Mouse (Mus musculus) adrenal gland, postnatal 14 days (tissue): Measurements from ENCODE around the gene I0C0044D17Rik. TPM values are rescaled to one million over a fixed set of nuclear protein-coding genes. Genes with fewer than 3 reads are reported as not detected.
A peak's percentile ranks its signal among the peaks of the same experiment; 100 is the strongest.

ENCODE experiments used
- DNase-seq: peaks from one replicate; pipeline ENCODE4 v3.0.0; 2021; ENCODE audit warnings: mixed read lengths
- total RNA-seq: library from RNA; stranded (reverse); gene quantifications from 2 replicates; pipeline ENCODE4 v1.2.3, GENCODE M21; 2021

The I0C0044D17Rik gene
- total RNA-seq, 1 experiment from 2014 or later: not detected

GRCm38 (mm10) chr4:98831726-98832125, 8.1 kb upstream of the I0C0044D17Rik start:
- DNase-seq: no peak

DNA sequence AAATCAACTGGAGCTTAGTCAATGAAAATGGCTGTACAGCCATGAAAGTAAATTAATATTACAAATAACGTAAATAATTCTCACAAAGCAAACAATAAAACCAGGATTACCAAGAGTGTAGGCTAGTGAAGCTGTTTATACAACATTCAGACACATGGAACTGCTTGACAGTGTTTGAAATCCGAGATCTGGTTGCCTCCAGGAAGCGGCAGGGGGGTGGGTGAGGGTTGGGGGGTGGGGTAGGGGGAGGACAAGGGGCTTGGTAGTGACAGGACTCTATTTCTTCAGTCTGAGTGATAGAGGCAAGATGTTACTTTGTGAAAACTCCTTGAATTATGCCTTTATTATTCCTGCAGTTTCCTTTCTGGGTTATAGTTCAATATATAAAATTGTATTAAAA, 3.1 kb upstream of the I0C0044D17Rik start:
- no peak for DNase-seq

DNA sequence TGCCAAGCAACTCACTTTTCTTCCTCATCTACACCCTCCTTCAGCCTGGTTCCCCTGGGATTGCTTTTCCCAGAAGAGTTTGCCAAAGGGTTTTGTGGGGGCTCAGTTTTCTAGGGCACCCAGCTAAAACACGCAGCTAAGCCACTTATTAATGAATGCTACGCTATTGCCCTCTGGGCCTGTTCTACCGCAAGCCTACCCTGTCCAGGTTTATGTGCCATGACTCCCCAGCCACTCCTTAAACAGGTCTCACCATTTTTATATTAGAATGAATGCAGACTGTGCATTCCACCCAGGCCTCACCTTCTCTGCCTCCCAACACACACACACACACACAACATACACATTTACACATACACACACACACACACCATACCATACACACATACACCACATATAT, 593 bp downstream of the I0C0044D17Rik start:
- no peak for DNase-seq

- no peak for DNase-seq
Observed at GRCm38 (mm10) chr4:98822478-98822877, 1.2 kb downstream of the I0C0044D17Rik start.

GRCm38 (mm10) chr4:98819216-98819755, 4.4 kb downstream of the I0C0044D17Rik start:
- DNase-seq: peak; percentile 60

DNA sequence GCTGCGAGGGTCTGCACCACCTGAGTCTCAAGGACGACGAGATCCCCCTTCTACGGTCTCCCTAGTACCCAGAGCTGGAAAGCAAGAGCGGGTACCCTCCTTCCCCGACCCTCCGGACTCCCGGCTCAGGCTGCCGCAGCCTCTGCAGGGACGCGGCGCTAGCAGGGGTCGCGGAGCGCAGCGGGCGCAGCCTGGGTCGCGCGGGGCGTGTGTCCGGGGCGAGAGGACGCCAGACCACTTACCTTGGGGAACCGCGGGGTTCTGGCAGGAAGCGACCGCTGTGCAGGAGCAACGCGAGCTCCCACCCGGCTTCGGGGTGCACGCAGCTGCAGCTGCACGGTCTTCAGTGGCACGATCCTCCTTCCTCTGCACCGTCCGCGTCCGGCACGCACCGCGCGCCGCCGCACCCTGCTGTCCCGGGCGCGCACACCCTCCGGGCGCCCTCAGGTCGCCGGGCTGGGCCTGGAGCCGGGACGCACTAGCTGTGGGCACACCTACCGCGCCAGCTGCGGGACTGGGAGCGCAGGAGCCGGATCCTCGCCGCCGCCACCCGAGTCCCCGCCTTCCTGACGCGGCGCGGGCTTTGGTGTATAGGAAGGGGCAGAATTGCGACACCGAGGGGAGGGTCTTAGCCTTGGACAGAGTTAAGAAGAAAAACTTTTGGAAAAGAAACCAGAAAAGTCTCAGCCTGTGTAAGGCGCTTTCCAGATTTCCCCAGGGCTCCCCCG, 6.3 kb downstream of the I0C0044D17Rik start, which contains the start of gene Kank4:
TSS of gene Kank4 (minus strand) at position 354 of the 728 bp plus-strand sequence.
- DNase-seq: peak; percentile 63

GRCm38 (mm10) chr4:98816807-98817183, 6.8 kb downstream of the I0C0044D17Rik start:
- peak; percentile 51 for DNase-seq

DNA sequence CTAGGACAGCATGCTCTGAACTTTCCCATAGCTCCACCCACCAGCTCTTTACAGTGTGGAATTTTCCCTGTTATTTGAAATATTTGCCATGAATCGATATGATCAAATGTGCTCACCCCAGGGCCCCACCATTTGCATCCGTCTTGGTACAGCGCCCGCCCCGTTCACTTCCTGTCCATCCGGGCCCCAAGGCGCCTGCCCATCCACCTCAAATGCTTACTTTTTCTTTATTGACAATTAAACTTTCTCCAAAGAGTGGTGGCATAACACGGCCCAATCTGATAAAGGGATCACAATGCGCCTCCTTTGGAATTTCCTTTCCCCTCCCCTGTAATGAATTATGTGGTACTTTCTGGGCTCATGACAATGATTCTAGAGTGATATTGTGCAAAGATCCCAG, 17.3 kb downstream of the I0C0044D17Rik start:
- no peak for DNase-seq

GRCm38 (mm10) chr4:98805291-98806048, 18.2 kb downstream of the I0C0044D17Rik start:
- no peak for DNase-seq

DNA sequence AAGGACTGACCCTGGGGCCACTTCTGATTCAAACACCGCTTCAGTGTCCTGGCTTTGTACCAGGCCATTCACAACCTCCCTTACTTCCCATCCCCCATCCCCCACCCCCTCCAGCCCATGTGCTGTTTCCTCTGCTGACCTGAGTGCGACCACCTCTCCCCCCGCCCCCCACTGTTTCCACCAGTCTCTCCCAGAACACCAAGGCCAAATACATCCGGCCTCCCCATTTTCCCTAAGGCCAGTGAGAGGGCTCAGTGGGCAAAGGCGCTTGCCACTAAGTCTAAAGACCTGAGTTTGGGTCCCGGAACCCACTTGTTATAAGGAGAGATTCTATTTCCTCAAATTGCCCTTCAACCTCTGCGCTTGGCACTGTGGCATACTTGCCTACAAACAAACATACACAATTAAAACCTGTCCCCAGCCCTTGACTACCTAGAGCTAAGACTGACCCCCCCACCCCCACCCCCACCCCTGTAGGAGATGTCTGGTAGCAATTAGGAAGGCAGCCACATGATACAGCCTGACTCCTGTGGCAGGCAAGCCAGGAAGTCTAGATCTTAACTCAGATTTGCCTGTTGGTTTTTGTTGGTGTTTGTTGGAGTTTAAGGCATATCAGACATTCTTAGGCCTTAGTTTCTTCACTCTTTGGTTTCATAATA, 19.0 kb downstream of the I0C0044D17Rik start:
- DNase-seq: no peak

- DNase-seq: no peak
Observed at GRCm38 (mm10) chr4:98801775-98802174, 21.9 kb downstream of the I0C0044D17Rik start.

- peak; percentile 46 for DNase-seq
Observed at GRCm38 (mm10) chr4:98800824-98801223, 22.8 kb downstream of the I0C0044D17Rik start.

DNA sequence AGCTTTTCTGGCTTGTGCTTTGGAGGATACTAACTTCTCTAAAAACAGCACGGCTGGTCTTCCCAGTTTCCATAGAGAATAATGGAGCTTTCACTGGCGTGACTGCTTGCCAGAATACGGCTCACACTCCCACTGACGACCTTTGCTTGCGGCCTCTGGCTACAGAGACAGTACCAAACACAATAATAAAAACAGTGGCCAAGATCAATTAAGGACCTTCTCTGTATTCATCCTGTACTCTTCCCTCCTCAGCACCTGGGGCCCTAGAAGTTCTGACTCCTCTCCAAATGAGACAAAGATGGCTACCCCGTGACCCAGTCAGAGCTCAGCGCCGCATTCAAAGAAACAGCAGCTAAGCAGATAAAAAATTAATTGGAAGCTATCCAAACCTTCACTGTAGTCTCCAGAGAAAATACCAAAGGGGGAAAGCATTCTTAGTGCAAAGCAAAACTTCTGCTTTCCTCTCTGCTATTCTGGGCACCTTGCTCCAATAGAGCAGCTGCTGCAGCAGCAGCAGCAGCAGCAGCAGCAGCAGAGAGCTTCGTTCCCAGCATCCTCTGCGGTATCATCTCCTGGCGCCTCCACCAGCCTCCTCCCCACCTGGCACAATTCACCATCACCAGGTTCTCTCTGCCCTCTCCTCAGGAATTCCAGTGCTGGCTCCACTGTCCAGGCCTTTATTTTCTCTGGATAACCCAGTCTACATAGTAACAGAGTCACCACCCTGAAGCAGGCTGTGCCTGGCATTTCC, 26.9 kb downstream of the I0C0044D17Rik start:
- DNase-seq: no peak

DNA sequence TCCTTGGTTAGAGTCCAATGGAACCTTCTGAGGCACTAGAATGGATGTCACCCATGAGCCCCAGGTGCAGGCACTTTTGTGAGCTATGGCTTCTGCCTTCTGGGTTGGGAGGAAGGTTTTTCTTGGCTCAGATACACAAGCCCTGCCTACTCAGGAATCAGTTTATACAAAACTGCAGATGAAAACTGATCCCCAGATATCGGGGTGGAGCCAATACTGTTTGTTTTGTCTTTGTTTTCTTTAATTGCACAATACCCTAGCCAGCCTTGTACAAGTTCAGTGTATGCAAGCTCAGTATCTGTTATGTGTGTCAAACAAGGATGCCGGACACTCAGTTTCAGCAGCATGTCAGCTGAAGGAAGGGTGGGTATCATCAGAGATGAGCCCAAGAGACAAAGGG, 28.4 kb downstream of the I0C0044D17Rik start:
- no peak for DNase-seq

DNA sequence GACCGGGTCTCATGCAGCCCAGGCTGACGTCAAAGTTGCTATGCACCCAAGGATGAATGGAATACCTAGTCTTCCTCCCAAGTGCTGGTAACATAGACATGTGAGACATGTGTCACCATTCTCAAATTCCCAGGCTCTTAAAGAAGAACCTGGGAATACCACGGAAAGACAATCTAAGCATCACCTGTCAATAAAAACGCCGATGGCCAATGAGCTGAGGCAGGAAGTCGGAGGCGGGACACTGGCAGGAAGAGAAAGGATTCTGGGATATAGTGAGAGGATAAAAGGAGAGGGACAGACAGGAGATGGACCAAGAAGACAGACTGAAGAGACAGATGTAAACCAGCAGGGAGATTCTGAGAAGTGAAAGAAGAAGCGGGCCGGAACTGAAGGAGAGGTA, 30.2 kb downstream of the I0C0044D17Rik start:
- no peak for DNase-seq

DNA sequence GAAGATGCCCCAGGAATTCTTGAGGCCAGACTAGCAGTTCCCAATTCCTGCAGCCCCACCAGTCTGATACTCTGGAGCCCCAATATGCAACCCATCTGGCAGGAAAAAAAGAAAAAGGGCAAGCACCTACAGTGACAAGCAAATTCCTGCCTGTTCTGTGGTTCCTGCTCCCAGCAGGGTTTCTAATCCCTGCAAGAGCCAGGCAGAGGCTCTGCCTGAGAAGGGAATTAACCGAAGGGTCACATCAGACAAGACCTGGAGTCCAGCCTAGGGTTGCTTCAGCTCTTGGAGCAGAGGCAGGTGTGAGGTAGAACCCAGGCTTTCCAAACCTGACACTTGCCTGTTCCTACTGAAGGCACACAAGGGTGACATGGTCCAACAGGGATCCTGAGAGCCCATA, 32.9 kb downstream of the I0C0044D17Rik start:
- DNase-seq: no peak

DNA sequence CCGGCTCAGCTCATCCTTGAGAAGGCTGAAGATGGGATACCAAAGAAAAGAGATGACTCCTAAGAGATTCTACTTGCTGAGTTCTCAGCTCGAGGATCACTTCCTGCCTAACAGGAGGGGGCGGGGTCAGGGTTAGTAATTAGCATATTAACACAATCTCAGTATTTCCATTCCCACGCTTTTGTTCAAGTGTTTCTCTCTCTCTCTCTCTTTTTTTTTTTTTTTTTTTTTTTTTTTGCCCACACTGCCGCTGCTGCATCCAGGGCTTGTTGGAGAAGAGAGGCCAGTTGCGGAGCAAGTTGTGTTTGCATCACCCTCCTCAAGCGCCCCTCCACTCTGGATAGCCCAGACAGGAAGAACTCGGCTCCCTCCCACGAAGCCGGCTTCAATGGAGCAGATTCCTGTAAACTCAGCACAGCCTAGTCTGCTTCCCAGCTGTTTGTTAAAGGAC, 33.8 kb downstream of the I0C0044D17Rik start:
- DNase-seq: no peak

DNA sequence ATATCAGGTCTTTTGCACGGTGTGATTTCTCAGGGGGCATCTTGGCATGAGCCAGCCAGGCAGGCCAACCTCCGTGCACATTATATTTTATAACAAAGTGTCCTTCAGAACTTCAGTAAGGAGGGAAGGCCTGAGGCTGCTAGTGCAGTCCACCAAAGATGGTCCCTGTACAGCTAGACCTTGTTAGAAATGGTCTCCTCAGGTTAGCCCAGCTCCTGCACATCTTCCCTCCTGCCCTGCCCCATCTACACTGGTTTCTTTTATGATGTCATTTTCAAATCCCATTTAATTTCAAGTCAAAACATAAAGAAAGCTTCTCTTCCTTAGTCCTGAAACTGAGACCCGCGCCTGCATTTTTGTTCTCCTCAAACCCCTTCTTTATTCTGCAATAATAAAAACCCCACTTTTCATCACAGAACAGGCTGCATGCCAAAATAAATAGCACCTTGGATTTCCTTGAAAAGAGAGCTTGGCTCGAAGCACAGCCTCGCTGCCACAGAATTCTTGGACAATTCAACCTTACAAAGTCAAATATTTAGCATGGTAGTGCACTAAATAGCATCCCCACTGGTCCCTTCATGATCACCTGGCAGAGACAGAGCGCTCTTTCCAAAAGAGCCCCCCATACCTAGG, 34.4 kb downstream of the I0C0044D17Rik start:
- DNase-seq: no peak

- DNase-seq: no peak
Observed at GRCm38 (mm10) chr4:98786281-98786680, 37.4 kb downstream of the I0C0044D17Rik start.

DNA sequence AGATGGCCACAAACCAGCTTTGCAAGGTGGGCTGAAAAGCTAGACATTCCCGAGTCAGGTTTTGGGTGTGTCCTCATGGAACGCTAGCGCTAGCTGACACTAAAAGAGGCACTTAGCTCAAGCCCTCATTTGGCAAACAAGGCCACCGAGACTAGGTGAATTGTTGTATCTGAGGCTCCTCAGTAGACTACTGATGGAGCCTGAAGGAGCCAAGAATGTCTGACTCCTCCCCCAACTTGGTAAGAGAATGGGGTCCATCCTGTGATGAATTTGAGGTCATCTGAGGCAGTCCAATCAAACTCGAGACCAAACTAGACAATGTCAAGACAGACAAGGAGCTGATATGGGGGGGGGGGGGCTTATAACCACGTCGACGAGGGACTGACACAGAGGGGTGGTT, 37.8 kb downstream of the I0C0044D17Rik start:
- DNase-seq: no peak

DNA sequence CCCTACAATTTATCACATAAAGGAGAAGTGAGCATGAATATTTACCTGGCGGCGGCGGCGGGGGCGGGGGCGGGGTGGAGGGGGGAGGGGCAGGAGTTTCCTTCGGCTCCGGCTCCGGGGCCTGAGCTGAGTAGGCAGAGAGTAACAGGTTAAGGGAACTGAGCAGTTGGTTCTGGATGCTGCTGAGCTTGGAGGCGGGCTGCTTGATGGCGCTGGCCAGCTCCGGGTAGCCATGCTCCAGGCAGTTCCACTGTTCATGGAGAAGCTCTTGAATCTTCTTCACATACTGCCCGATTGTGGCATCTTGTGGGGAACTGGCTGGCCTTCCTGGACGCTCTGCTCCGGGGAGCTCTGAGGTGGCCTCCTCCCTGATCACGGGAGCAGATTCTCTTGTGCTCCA, 45.4 kb downstream of the I0C0044D17Rik start:
- no peak for DNase-seq
